Mouse (Mus musculus): Measurements from ENCODE around the gene Uba1y.
"Not testable (repeated sequence)": the region's sequence is repeated elsewhere in the genome, so short reads cannot be mapped to it uniquely, and the experiment has no call there.

The Uba1y gene

GRCm38 (mm10) chrY:818396-818795 is at the start of gene Uba1y:
TSS of gene Uba1y (plus strand) at chrY:818649.
- no peak for DNase-seq

GRCm38 (mm10) chrY:797309-797708 is 21.1 kb upstream of the Uba1y start, which contains the start of gene Zfy1:
TSS of gene Zfy1 (minus strand) at chrY:797409.
- DNase-seq: not testable (repeated sequence)

- DNase-seq: no peak
These were observed 9.3 kb upstream of the Uba1y start for GRCm38 (mm10) chrY:808991-809661.

- DNase-seq: no peak
These were observed 54.0 kb downstream of the Uba1y start for GRCm38 (mm10) chrY:872404-872803.

- DNase-seq: no peak
These were observed 54.6 kb downstream of the Uba1y start for GRCm38 (mm10) chrY:872855-873549.
